In the genomic region with DNA sequence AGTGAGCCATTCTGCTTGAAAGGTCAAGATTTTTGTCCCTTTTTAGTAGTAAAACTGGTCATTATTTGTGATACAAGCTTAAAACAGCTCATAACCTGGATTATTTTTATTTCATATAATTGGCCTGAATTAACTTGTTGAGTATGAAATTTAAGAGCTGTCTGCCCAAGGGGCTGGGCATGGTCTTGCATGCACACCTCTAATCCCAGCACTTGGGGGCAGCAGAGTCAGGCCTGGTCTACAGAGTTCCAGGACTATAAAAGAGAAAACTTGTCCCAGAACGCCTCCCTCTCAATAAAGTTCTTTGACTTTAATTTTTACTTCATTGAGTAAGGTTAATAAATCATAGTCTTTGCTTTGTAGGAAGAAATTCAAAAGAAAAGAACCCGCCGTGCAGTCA, we compare ENCODE assay signal across 8 mouse cellular contexts. TPM values are rescaled to one million over a fixed set of nuclear protein-coding genes. Genes with fewer than 3 reads are reported as not detected.
DNase-seq lines count a peak whose midpoint lies in the region; ATAC-seq and TF ChIP-seq lines count a peak whose summit lies in the region.

No protein-coding gene starts in this region.

- H3K9me3 ChIP-seq in midbrain, embryonic 12.5 days: no peaks in the 10 kb centered on the region
- no peaks in the 10 kb centered on the region for H3K9me3 ChIP-seq in midbrain, embryonic 13.5 days

- DNase-seq in cerebellum, postnatal 25 days: peak; percentile 20 to 49
- DNase-seq in cerebellum, adult 11-12 months: no peak
- DNase-seq in c-Kit-positive CD71-positive TER-119-negative erythroid progenitor cells, embryonic 14.5 days (ENCODE audit: low read depth): peak; percentile 53
- no peak for DNase-seq in liver, adult 2 months (ENCODE audit: extremely low read depth, low read depth, low spot score)
- peak; percentile 76 for DNase-seq in splenic B cell, adult 2 months (ENCODE audit: low read depth, low spot score)
- no peak for DNase-seq in layer of hippocampus, adult 9-11 months

- WGBS in midbrain, embryonic 12.5 days: 89% methylated on average over 3 of the region's 3 CpGs
- WGBS in midbrain, embryonic 13.5 days: 90% methylated on average over 3 of the region's 3 CpGs
- WGBS in liver, adult 2 months: 86% methylated on average over 3 of the region's 3 CpGs

- H3K36me3 ChIP-seq in midbrain, embryonic 12.5 days: peaks cover 37% of the 10 kb centered on the region
- H3K36me3 ChIP-seq in midbrain, embryonic 13.5 days: peaks cover 37% of the 10 kb centered on the region
- H3K36me3 ChIP-seq in liver, adult 2 months (ENCODE audit: control insufficient read depth, insufficient read depth, low read length): peaks cover 44% of the 10 kb centered on the region
- peaks cover 18% of the 10 kb centered on the region for H3K36me3 ChIP-seq in splenic B cell, adult 2 months (ENCODE audit: control insufficient read depth, insufficient read depth, low read length, poor library complexity, severe bottlenecking)

- no peak overlapping the region for H3K4me2 ChIP-seq in midbrain, embryonic 12.5 days (replicated peaks)
- no peak overlapping the region for H3K4me2 ChIP-seq in midbrain, embryonic 13.5 days (replicated peaks)

- 0 out of 2 replicates have a peak overlapping the region, but pooled peaks have one; percentile 2 for H3K4me3 ChIP-seq in midbrain, embryonic 12.5 days
- no peak overlapping the region for H3K4me3 ChIP-seq in midbrain, embryonic 13.5 days (replicated peaks)
- H3K4me3 ChIP-seq in liver, adult 2 months (ENCODE audit: insufficient read depth, low read depth, low read length): no peak overlapping the region

- peaks cover 15% of the 10 kb centered on the region for H3K4me1 ChIP-seq in midbrain, embryonic 12.5 days
- H3K4me1 ChIP-seq in midbrain, embryonic 13.5 days (replicated peaks): peaks cover 29% of the 10 kb centered on the region
- peaks cover 9% of the 10 kb centered on the region for H3K4me1 ChIP-seq in liver, adult 2 months (ENCODE audit: control insufficient read depth, insufficient read depth, low read length)

- TF ChIP-seq POLR2A in liver, adult 2 months (IDR thresholded peaks at IDR 0.05; ENCODE audit: extremely low read depth, insufficient read depth, low read length): no peak

- no peak overlapping the region for H3K9ac ChIP-seq in midbrain, embryonic 12.5 days (replicated peaks)
- H3K9ac ChIP-seq in midbrain, embryonic 13.5 days (replicated peaks): no peak overlapping the region
- H3K9ac ChIP-seq in liver, adult 2 months (ENCODE audit: low read depth, low read length): no peak overlapping the region

- H3K79me2 ChIP-seq in liver, adult 2 months (ENCODE audit: control insufficient read depth, insufficient read depth, low read length): peaks cover 10% of the 10 kb centered on the region

- TF ChIP-seq CTCF in liver, adult 2 months (IDR thresholded peaks at IDR 0.05; ENCODE audit: low read depth, low read length): peak; percentile 72

- no peak for ATAC-seq in midbrain, embryonic 12.5 days (ENCODE audit: low FRiP score, low read depth)
- ATAC-seq in midbrain, embryonic 13.5 days: no peak

- H3K27me3 ChIP-seq in midbrain, embryonic 12.5 days: no peaks in the 10 kb centered on the region
- H3K27me3 ChIP-seq in midbrain, embryonic 13.5 days: no peaks in the 10 kb centered on the region
- no peaks in the 10 kb centered on the region for H3K27me3 ChIP-seq in liver, adult 2 months (ENCODE audit: control insufficient read depth, insufficient read depth, low read length)
- no peaks in the 10 kb centered on the region for H3K27me3 ChIP-seq in splenic B cell, adult 2 months (ENCODE audit: control insufficient read depth, insufficient read depth, low read length, poor library complexity, severe bottlenecking)

- H3K27ac ChIP-seq in midbrain, embryonic 12.5 days (replicated peaks): no peak overlapping the region
- H3K27ac ChIP-seq in midbrain, embryonic 13.5 days: no peak overlapping the region
- H3K27ac ChIP-seq in liver, adult 2 months (replicated peaks; ENCODE audit: insufficient read depth, low read depth, low read length): no peak overlapping the region

RNA-seq across cellular contexts. Expression of gene Rpl24, which starts 3.1 kb away (rescaled TPM):
- 724 and 726 TPM in 2 replicates for polyA plus RNA-seq in midbrain, embryonic 12.5 days (2016; fragmentation: Nextera tagmentation; extraction: Ambion mirVana)
- 616 and 636 TPM in 2 replicates for polyA plus RNA-seq in midbrain, embryonic 13.5 days (2015; fragmentation: Nextera tagmentation; extraction: Ambion mirVana)
- total RNA-seq in liver, adult 2 months (2014; rRNA removed): 178 and 222 TPM in 2 replicates
- polyA plus RNA-seq in liver, adult 2 months (2012; rRNA removed): 95.2 and 103 TPM in 2 replicates

RNA-seq across cellular contexts. Expression of gene Zbtb11, which starts 4.5 kb away (rescaled TPM):
- 21.5 and 21.6 TPM in 2 replicates for polyA plus RNA-seq in midbrain, embryonic 12.5 days (2016; fragmentation: Nextera tagmentation; extraction: Ambion mirVana)
- polyA plus RNA-seq in midbrain, embryonic 13.5 days (2015; fragmentation: Nextera tagmentation; extraction: Ambion mirVana): 21.2 and 21.4 TPM in 2 replicates
- 8.6 and 9.9 TPM in 2 replicates for total RNA-seq in liver, adult 2 months (2014; rRNA removed)
- polyA plus RNA-seq in liver, adult 2 months (2012; rRNA removed): 2.0 and 2.8 TPM in 2 replicates

RNA-seq across cellular contexts. Expression of gene Cep97, which starts 34.5 kb away (rescaled TPM):
- polyA plus RNA-seq in midbrain, embryonic 12.5 days (2016; fragmentation: Nextera tagmentation; extraction: Ambion mirVana): 21.3 and 22.6 TPM in 2 replicates
- polyA plus RNA-seq in midbrain, embryonic 13.5 days (2015; fragmentation: Nextera tagmentation; extraction: Ambion mirVana): 17.2 and 17.8 TPM in 2 replicates
- 1.7 and 1.9 TPM in 2 replicates for total RNA-seq in liver, adult 2 months (2014; rRNA removed)
- 0.39 and 0.91 TPM in 2 replicates for polyA plus RNA-seq in liver, adult 2 months (2012; rRNA removed)

Comparison
In these comparisons a context has a peak if more than half of its experiments do, and no peak if none do; other contexts are left out.
1. DNase-seq: peak in cerebellum, postnatal 25 days (2 of 2), c-Kit-positive CD71-positive TER-119-negative erythroid progenitor cells, embryonic 14.5 days (single experiment) and splenic B cell, adult 2 months (single experiment); none in cerebellum, adult 11-12 months (single experiment), liver, adult 2 months (single experiment) and layer of hippocampus, adult 9-11 months (single experiment).